Mouse (Mus musculus): ENCODE measurements around the gene Wwox. TPM values are rescaled to one million over a fixed set of nuclear protein-coding genes. Genes with fewer than 3 reads are reported as not detected.

The Wwox gene
- polyA plus RNA-seq, 1 experiment from 2014 or later: 13.8 TPM

DNA sequence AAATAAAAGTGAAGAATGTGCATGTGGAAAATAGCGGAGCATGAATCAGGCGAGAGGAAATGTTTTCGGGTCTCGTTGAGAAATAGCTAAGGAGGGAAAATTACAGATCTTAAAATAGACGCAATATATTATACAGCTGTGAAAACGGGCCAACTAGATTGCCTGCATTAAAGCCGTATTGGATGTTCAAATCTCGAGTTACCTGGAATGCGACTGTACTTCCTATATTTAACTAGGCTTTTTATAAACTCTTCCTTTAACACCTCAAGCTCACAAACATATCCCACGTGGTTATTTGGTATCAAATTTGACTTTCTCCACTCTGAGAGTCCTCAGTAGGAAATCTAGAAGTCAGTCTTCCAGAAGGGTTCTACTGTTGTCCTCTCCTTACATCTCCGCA lies 520.0 kb downstream of the Wwox start:
- no peaks in the 10 kb centered on the region for H3K9me3 ChIP-seq (ENCODE audit: control insufficient read depth, low read length)
- no peaks in the 10 kb centered on the region for H3K36me3 ChIP-seq (ENCODE audit: control insufficient read depth, insufficient read depth, low read length)
- H3K9ac ChIP-seq (ENCODE audit: low read length): no peak overlapping the region
- H3K27ac ChIP-seq (ENCODE audit: low read depth, low read length): no peak overlapping the region
- no peak for ATAC-seq (replicated peaks; ENCODE audit: low FRiP score)
- WGBS: 91% methylated on average over 11 of the region's 11 CpGs
- H3K4me3 ChIP-seq (ENCODE audit: low read depth, low read length): no peak overlapping the region
- H3K27me3 ChIP-seq (ENCODE audit: control insufficient read depth, insufficient read depth, low read length): no peaks in the 10 kb centered on the region
- H3K4me1 ChIP-seq (replicated peaks; ENCODE audit: control insufficient read depth, insufficient read depth, low read length): no peaks in the 10 kb centered on the region
- DNase-seq (ENCODE audit: low spot score): no peak
- H3K4me2 ChIP-seq (ENCODE audit: low read depth, low read length, severe bottlenecking): no peak overlapping the region

DNA sequence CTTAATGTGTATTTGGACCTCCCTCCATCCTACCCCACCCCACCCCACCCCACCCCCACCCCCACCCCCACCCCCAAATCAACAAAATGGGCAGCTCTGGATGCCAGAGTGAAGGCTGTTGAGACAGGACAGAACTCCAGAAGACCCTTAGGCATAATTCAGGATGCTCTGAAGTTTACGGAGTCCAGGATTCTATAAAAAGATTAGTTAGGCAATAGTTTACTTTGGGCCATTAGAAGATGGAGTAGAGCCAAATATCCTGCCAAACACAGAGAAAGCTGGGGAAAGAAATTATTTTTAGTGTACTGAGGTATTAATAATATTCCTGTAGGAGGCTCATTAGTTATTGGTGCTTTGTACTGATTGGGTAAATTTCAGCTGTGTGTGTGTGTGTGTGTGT lies 523.0 kb downstream of the Wwox start:
- WGBS: 100% methylated on average over 1 of the region's 1 CpGs
- no peaks in the 10 kb centered on the region for H3K4me1 ChIP-seq (replicated peaks; ENCODE audit: control insufficient read depth, insufficient read depth, low read length)
- no peak overlapping the region for H3K4me3 ChIP-seq (ENCODE audit: low read depth, low read length)
- no peak overlapping the region for H3K9ac ChIP-seq (ENCODE audit: low read length)
- no peaks in the 10 kb centered on the region for H3K9me3 ChIP-seq (ENCODE audit: control insufficient read depth, low read length)
- H3K27me3 ChIP-seq (ENCODE audit: control insufficient read depth, insufficient read depth, low read length): no peaks in the 10 kb centered on the region
- H3K4me2 ChIP-seq (ENCODE audit: low read depth, low read length, severe bottlenecking): no peak overlapping the region
- no peak overlapping the region for H3K27ac ChIP-seq (ENCODE audit: low read depth, low read length)
- DNase-seq (ENCODE audit: low spot score) (no peak), ATAC-seq (replicated peaks; ENCODE audit: low FRiP score) (no peak)
- H3K36me3 ChIP-seq (ENCODE audit: control insufficient read depth, insufficient read depth, low read length): no peaks in the 10 kb centered on the region

DNA sequence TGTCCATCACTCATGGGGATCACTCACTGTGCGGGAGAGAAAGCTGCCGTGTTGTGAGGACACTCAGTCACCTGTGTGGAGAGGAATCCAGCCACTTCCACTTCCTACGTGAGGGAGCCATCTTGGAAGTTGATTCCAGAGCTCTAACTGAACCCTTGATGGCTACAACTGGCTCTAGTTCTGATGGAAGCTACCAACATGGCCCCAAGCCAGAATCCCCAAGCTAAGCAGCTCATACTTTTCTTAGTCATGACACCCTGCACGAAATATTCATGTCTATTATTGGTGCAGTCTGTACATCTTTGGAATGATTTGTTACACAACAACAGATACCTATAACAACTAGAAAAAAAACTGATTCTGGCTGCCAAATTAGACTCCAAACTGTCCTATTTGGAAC lies 523.8 kb downstream of the Wwox start:
- Histone ChIP-seq H3K4me1 (replicated peaks; ENCODE audit: control insufficient read depth, insufficient read depth, low read length) (no peaks in the 10 kb centered on the region), H3K36me3 (ENCODE audit: control insufficient read depth, insufficient read depth, low read length) (no peaks in the 10 kb centered on the region), H3K9ac (ENCODE audit: low read length) (no peak overlapping the region), H3K27ac (ENCODE audit: low read depth, low read length) (no peak overlapping the region), H3K9me3 (ENCODE audit: control insufficient read depth, low read length) (no peaks in the 10 kb centered on the region), H3K4me3 (ENCODE audit: low read depth, low read length) (no peak overlapping the region), H3K4me2 (ENCODE audit: low read depth, low read length, severe bottlenecking) (no peak overlapping the region), H3K27me3 (ENCODE audit: control insufficient read depth, insufficient read depth, low read length) (no peaks in the 10 kb centered on the region)
- ATAC-seq (replicated peaks; ENCODE audit: low FRiP score) (no peak), DNase-seq (ENCODE audit: low spot score) (no peak)
- WGBS: 89% methylated on average over 4 of the region's 4 CpGs

DNA sequence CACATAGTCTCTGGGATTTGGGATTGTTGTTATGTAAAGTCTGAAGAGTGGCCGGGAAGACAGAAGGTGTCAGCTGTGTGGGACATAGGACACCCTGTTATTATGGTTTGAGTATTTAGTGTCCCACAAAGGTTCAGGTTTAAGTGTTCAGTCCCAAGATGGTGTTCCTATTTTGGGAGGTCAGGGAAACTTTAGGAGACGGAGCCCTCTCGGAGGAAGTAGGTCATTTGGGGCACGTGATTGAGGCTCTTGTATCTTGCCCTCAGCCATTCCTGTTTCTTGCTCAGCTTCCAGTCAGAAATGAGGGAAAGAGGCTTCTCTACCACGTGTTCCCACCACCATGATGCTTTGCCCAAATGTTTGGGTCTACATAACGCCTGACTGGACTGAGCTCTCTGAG lies 524.8 kb downstream of the Wwox start:
- no peaks in the 10 kb centered on the region for H3K4me1 ChIP-seq (replicated peaks; ENCODE audit: control insufficient read depth, insufficient read depth, low read length)
- DNase-seq (ENCODE audit: low spot score) (no peak), ATAC-seq (replicated peaks; ENCODE audit: low FRiP score) (no peak)
- no peak overlapping the region for H3K4me3 ChIP-seq (ENCODE audit: low read depth, low read length)
- no peak overlapping the region for H3K4me2 ChIP-seq (ENCODE audit: low read depth, low read length, severe bottlenecking)
- no peaks in the 10 kb centered on the region for H3K36me3 ChIP-seq (ENCODE audit: control insufficient read depth, insufficient read depth, low read length)
- no peaks in the 10 kb centered on the region; the same call in 1 of the 2 replicates for H3K9me3 ChIP-seq (ENCODE audit: control insufficient read depth, low read length)
- no peak overlapping the region for H3K27ac ChIP-seq (ENCODE audit: low read depth, low read length)
- no peak overlapping the region for H3K9ac ChIP-seq (ENCODE audit: low read length)
- 86% methylated on average over 6 of the region's 6 CpGs for WGBS
- no peaks in the 10 kb centered on the region for H3K27me3 ChIP-seq (ENCODE audit: control insufficient read depth, insufficient read depth, low read length)

DNA sequence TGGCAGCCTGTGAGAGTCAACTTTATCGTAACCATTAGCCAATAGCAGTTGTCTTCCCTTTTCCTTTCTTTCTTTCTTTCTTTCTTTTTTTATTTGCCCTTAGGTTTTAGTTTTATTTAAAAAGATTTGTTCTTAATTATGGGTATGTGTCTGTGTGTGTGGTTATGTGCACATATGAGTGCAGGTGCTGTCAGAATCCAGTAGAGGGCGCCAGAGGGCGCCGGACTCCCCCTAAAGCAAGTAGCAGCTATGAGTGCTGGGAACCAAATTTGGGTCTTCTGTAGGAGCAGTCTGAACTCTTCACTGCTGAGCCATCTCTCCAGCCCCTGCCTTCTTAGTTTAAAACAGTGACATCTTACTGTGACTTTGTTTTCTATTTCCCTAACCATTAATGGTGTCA lies 529.4 kb downstream of the Wwox start:
- Histone ChIP-seq H3K36me3 (ENCODE audit: control insufficient read depth, insufficient read depth, low read length) (no peaks in the 10 kb centered on the region), H3K9ac (ENCODE audit: low read length) (no peak overlapping the region), H3K27ac (ENCODE audit: low read depth, low read length) (no peak overlapping the region), H3K27me3 (ENCODE audit: control insufficient read depth, insufficient read depth, low read length) (no peaks in the 10 kb centered on the region), H3K4me2 (ENCODE audit: low read depth, low read length, severe bottlenecking) (no peak overlapping the region), H3K4me1 (replicated peaks; ENCODE audit: control insufficient read depth, insufficient read depth, low read length) (no peaks in the 10 kb centered on the region; the same call in 1 of the 2 replicates), H3K9me3 (ENCODE audit: control insufficient read depth, low read length) (no peaks in the 10 kb centered on the region; the same call in 1 of the 2 replicates), H3K4me3 (ENCODE audit: low read depth, low read length) (no peak overlapping the region)
- 80% methylated on average over 4 of the region's 4 CpGs for WGBS
- DNase-seq (ENCODE audit: low spot score): no peak
- no peak for ATAC-seq (replicated peaks; ENCODE audit: low FRiP score)

DNA sequence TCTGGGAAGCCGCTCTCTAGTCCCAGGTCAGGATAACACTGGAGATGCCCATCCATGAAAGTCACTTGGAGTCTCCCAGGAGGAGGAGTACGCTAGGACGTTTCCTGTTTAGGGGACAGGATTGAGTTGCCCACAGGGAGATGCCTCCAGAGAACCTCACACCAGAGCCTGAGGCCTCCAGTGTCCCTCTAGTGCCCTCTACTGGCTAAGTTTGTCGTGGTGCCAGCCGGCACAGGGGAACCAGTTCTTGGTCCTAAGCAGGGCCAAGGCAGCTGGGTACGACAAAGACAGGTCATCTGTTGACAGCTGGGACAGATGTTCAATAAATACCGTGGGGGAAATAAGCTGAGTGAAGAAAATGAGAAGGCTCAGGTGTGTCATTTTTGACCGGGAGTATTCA lies 531.9 kb downstream of the Wwox start:
- no peak overlapping the region for H3K4me2 ChIP-seq (ENCODE audit: low read depth, low read length, severe bottlenecking)
- ATAC-seq (replicated peaks; ENCODE audit: low FRiP score): no peak
- no peak overlapping the region for H3K4me3 ChIP-seq (ENCODE audit: low read depth, low read length)
- WGBS: 50% methylated on average over 8 of the region's 8 CpGs
- no peaks in the 10 kb centered on the region for H3K36me3 ChIP-seq (ENCODE audit: control insufficient read depth, insufficient read depth, low read length)
- no peak overlapping the region for H3K9ac ChIP-seq (ENCODE audit: low read length)
- no peak overlapping the region for H3K27ac ChIP-seq (ENCODE audit: low read depth, low read length)
- DNase-seq (ENCODE audit: low spot score): peak; percentile 85
- no peaks in the 10 kb centered on the region; the same call in 1 of the 2 replicates for H3K4me1 ChIP-seq (replicated peaks; ENCODE audit: control insufficient read depth, insufficient read depth, low read length)
- no peaks in the 10 kb centered on the region for H3K27me3 ChIP-seq (ENCODE audit: control insufficient read depth, insufficient read depth, low read length)
- H3K9me3 ChIP-seq (ENCODE audit: control insufficient read depth, low read length): no peaks in the 10 kb centered on the region; the same call in 1 of the 2 replicates

DNA sequence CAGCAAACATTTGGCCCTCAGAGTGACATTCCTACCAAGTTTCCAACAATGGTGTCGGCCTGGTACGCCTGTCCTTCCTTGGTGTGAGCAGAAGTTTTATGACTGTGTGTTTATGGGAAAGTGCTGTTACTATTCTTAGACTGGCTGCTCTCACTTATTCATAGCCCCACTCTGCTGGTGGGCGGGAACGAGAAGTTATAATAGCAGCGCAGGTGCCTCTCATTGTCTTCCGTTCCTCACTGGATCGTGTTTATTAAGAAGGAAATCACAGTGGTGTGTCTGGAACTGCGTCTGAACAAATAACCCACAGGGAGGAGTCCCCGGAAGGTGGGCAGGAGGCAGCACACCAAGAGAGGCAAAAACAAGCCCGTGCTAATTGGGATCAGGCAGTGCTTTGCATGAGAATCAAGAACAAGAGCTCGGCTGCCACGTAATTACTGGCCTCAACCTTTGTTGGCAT lies 533.6 kb downstream of the Wwox start:
- no peaks in the 10 kb centered on the region; the same call in 1 of the 2 replicates for H3K9me3 ChIP-seq (ENCODE audit: control insufficient read depth, low read length)
- H3K4me2 ChIP-seq (ENCODE audit: low read depth, low read length, severe bottlenecking): no peak overlapping the region
- H3K27me3 ChIP-seq (ENCODE audit: control insufficient read depth, insufficient read depth, low read length): no peaks in the 10 kb centered on the region
- H3K9ac ChIP-seq (ENCODE audit: low read length): no peak overlapping the region
- DNase-seq (ENCODE audit: low spot score) (peak; percentile 61), ATAC-seq (replicated peaks; ENCODE audit: low FRiP score) (peak; percentile 55)
- no peak overlapping the region for H3K4me3 ChIP-seq (ENCODE audit: low read depth, low read length)
- no peaks in the 10 kb centered on the region for H3K36me3 ChIP-seq (ENCODE audit: control insufficient read depth, insufficient read depth, low read length)
- 14% methylated on average over 12 of the region's 12 CpGs for WGBS
- H3K27ac ChIP-seq (ENCODE audit: low read depth, low read length): no peak overlapping the region
- H3K4me1 ChIP-seq (replicated peaks; ENCODE audit: control insufficient read depth, insufficient read depth, low read length): no peaks in the 10 kb centered on the region; the same call in 1 of the 2 replicates

DNA sequence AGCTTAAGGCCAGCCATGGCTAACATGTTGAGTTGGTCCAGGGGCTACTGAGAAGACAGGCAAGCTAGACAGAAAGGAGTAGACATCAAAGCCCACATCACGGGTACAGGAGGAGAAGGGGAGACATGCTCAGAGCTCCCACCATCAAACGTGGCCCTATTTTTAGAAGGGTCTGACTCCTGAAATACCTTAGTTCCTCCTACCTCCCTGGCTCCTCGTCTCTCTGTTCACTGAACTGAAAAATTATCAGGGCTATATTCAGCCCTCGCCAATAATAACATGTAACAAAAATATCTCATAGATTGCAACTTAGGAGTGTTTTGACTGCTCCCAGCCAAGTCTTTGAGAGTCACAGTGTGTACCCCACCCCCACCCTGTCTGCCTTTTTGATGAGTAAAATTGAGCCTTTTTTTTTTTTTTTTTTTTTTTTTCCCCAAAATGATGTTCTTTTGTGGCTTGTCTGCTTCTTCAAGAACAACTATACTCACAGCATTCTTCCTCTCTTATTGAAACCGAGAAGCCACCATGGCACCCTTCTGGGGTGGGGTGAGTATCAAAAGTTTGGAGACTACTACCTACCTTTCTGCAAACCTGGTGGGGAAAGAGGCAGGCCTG lies 535.0 kb downstream of the Wwox start:
- H3K27me3 ChIP-seq (ENCODE audit: control insufficient read depth, insufficient read depth, low read length): no peaks in the 10 kb centered on the region
- no peak for ATAC-seq (replicated peaks; ENCODE audit: low FRiP score)
- no peaks in the 10 kb centered on the region; the same call in 1 of the 2 replicates for H3K4me1 ChIP-seq (replicated peaks; ENCODE audit: control insufficient read depth, insufficient read depth, low read length)
- no peak overlapping the region for H3K4me2 ChIP-seq (ENCODE audit: low read depth, low read length, severe bottlenecking)
- no peaks in the 10 kb centered on the region for H3K36me3 ChIP-seq (ENCODE audit: control insufficient read depth, insufficient read depth, low read length)
- no peaks in the 10 kb centered on the region for H3K9me3 ChIP-seq (ENCODE audit: control insufficient read depth, low read length)
- no peak for DNase-seq (ENCODE audit: low spot score)
- H3K4me3 ChIP-seq (ENCODE audit: low read depth, low read length): no peak overlapping the region
- WGBS: 83% methylated on average over 5 of the region's 5 CpGs
- no peak overlapping the region for H3K27ac ChIP-seq (ENCODE audit: low read depth, low read length)
- no peak overlapping the region for H3K9ac ChIP-seq (ENCODE audit: low read length)

DNA sequence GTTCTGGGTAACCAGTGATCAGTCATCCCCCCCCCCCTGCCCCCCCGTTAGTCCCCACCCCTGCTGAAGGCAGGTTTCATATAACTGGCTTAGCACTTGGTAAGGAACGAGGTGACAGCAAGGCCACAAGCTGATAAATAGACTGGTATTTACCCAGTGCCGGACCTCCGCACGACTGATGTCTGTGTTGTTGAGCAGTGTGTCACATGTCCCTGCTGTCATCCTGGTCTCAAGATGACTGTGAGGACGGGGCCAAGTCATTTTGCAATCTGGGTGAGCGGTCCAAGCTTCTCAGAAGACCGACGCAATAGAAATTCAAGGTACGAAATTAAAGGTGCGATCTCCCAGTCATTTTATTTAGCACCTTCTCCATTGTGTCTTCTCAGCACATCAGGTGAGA lies 538.3 kb downstream of the Wwox start:
- 90% methylated on average over 11 of the region's 11 CpGs for WGBS

More for the DNA sequence above, 538.3 kb downstream of the Wwox start:
- Histone ChIP-seq H3K4me1 (replicated peaks; ENCODE audit: control insufficient read depth, insufficient read depth, low read length) (no peaks in the 10 kb centered on the region; the same call in 1 of the 2 replicates), H3K4me2 (ENCODE audit: low read depth, low read length, severe bottlenecking) (no peak overlapping the region), H3K4me3 (ENCODE audit: low read depth, low read length) (no peak overlapping the region), H3K27me3 (ENCODE audit: control insufficient read depth, insufficient read depth, low read length) (no peaks in the 10 kb centered on the region), H3K27ac (ENCODE audit: low read depth, low read length) (no peak overlapping the region), H3K36me3 (ENCODE audit: control insufficient read depth, insufficient read depth, low read length) (no peaks in the 10 kb centered on the region), H3K9me3 (ENCODE audit: control insufficient read depth, low read length) (no peaks in the 10 kb centered on the region), H3K9ac (ENCODE audit: low read length) (no peak overlapping the region)
- DNase-seq (ENCODE audit: low spot score): no peak
- ATAC-seq (replicated peaks; ENCODE audit: low FRiP score): no peak
